Mouse (Mus musculus) thymus, postnatal 4 days (tissue): Measurements from ENCODE around the gene Lep.

Experiments
- DNase-seq: peaks from one replicate; pipeline ENCODE4 v3.0.0; 2021

The Lep gene

GRCm38 (mm10) chr6:29059846-29060685, at the start of gene Lep:
TSS of gene Lep (plus strand) at chr6:29060220.
- DNase-seq, result no peak

GRCm38 (mm10) chr6:29011651-29012050, 48.4 kb upstream of the Lep start:
- no peak for DNase-seq

- DNase-seq, result no peak
Observed at GRCm38 (mm10) chr6:29013216-29013615, 46.8 kb upstream of the Lep start.

- DNase-seq, result no peak
Observed at GRCm38 (mm10) chr6:29016891-29017412, 43.1 kb upstream of the Lep start.

- no peak for DNase-seq
Observed at GRCm38 (mm10) chr6:29019756-29020720, 40.0 kb upstream of the Lep start.

- no peak for DNase-seq
Observed at GRCm38 (mm10) chr6:29020937-29021336, 39.1 kb upstream of the Lep start.

- DNase-seq, result no peak
Observed at GRCm38 (mm10) chr6:29021501-29021900, 38.5 kb upstream of the Lep start.

GRCm38 (mm10) chr6:29022115-29022514, 37.9 kb upstream of the Lep start:
- no peak for DNase-seq

GRCm38 (mm10) chr6:29023206-29023967, 36.6 kb upstream of the Lep start:
- peak; percentile 75 for DNase-seq

- DNase-seq, result peak; percentile 80
Observed at GRCm38 (mm10) chr6:29024000-29024417, 36.0 kb upstream of the Lep start.

GRCm38 (mm10) chr6:29025796-29026482, 34.1 kb upstream of the Lep start:
- DNase-seq, result no peak

GRCm38 (mm10) chr6:29026766-29027165, 33.3 kb upstream of the Lep start:
- no peak for DNase-seq

GRCm38 (mm10) chr6:29028129-29028528, 31.9 kb upstream of the Lep start:
- no peak for DNase-seq

- DNase-seq, result no peak
Observed at GRCm38 (mm10) chr6:29029521-29029920, 30.5 kb upstream of the Lep start.

GRCm38 (mm10) chr6:29031216-29031615, 28.8 kb upstream of the Lep start:
- no peak for DNase-seq

- DNase-seq, result no peak
Observed at GRCm38 (mm10) chr6:29031704-29032310, 28.2 kb upstream of the Lep start.

- DNase-seq, result no peak
Observed at GRCm38 (mm10) chr6:29032411-29032810, 27.6 kb upstream of the Lep start.

GRCm38 (mm10) chr6:29033981-29034646, 25.9 kb upstream of the Lep start:
- DNase-seq, result no peak

- no peak for DNase-seq
Observed at GRCm38 (mm10) chr6:29036698-29037097, 23.3 kb upstream of the Lep start.

GRCm38 (mm10) chr6:29040266-29040665, 19.8 kb upstream of the Lep start:
- DNase-seq, result peak; percentile 13

GRCm38 (mm10) chr6:29044029-29044428, 16.0 kb upstream of the Lep start:
- no peak for DNase-seq
